Mouse (Mus musculus) hindbrain, embryonic 10.5 days (tissue): Measurements from ENCODE around the gene Hspa1a. TPM values are rescaled to one million over a fixed set of nuclear protein-coding genes. Genes with fewer than 3 reads are reported as not detected.
A peak's percentile ranks its signal among the peaks of the same experiment; 100 is the strongest.

Experiments used
- DNase-seq: peaks from one replicate; pipeline ENCODE4 v3.0.0-alpha.2; 2017; ENCODE audit warnings: low spot score
- H3K27ac ChIP-seq: fragments of 300-500 bp; sonication (generic); 2 replicates; pipeline ENCODE4 v1.5.1; 2016; ENCODE audit warnings: mild to moderate bottlenecking, moderate library complexity
- H3K27me3 ChIP-seq: fragments of 300-500 bp; sonication (generic); 2 replicates; pipeline ENCODE4 v1.6.1; 2016; ENCODE audit warnings: mild to moderate bottlenecking; ENCODE audit not compliant: poor library complexity, insufficient read depth, severe bottlenecking
- H3K36me3 ChIP-seq: fragments of 300-500 bp; sonication (generic); 2 replicates; pipeline ENCODE4 v1.6.1; 2016; ENCODE audit warnings: mild to moderate bottlenecking, moderate library complexity
- H3K4me1 ChIP-seq: fragments of 300-500 bp; sonication (generic); replicated peaks from 2 replicates; pipeline ENCODE4 v1.6.1; 2016; ENCODE audit warnings: mild to moderate bottlenecking
- H3K4me3 ChIP-seq: fragments of 300-500 bp; sonication (generic); 2 replicates; pipeline ENCODE4 v1.5.1; 2016; ENCODE audit warnings: mild to moderate bottlenecking, moderate library complexity
- H3K9me3 ChIP-seq: fragments of 300-500 bp; sonication (generic); 2 replicates; pipeline ENCODE4 v1.6.1; 2016; ENCODE audit warnings: mild to moderate bottlenecking, moderate library complexity
- WGBS: fragments of 180-500 bp; shearing (Covaris S2); methylation state at CpG from one replicate; pipeline ENCODE4 v1.1.7; 2016; 5-methylcytosine and 5-hydroxymethylcytosine counted together
- polyA plus RNA-seq: library from polyadenylated mRNA; unstranded; fragments of >200 nt; fragmentation: Nextera tagmentation; extraction: Ambion mirVana; gene quantifications from 2 replicates; pipeline ENCODE4 v1.2.1, GENCODE M21; 2016

Hspa1a gene
- polyA plus RNA-seq, 1 experiment from 2014 or later, result 1.7 TPM

DNA sequence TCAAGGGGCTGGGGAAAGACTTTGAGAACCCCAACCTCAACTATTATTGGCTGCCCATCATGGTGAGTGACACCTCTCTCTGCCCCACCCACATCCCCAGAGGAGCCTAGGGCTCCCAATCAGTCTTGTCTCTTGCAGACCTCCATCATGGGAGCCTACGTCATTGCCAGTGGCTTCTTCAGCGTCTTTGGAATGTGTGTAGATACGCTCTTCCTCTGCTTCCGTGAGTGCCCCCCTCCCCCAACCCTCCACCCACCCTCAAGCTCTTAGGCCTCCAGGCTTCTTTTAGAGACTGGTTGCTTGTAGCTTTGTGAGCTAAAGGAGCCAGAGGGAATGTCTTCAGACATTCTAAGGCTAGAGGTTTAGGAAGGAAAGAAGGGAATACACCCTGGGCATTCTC, 43.1 kb downstream of the Hspa1a start:
- Histone ChIP-seq H3K36me3 (no peaks in the 10 kb centered on the region), H3K9me3 (no peaks in the 10 kb centered on the region), H3K27ac (no peak overlapping the region), H3K27me3 (no peaks in the 10 kb centered on the region), H3K4me1 (peaks cover 16% of the 10 kb centered on the region), H3K4me3 (no peak overlapping the region)
- WGBS, result 78% methylated on average over 4 of the region's 4 CpGs
- no peak for DNase-seq

- no peaks in the 10 kb centered on the region for H3K9me3 ChIP-seq
- no peak overlapping the region for H3K4me3 ChIP-seq
- no peak overlapping the region for H3K27ac ChIP-seq
- DNase-seq, result no peak
- no peaks in the 10 kb centered on the region for H3K36me3 ChIP-seq
- H3K4me1 ChIP-seq, result peaks cover 14% of the 10 kb centered on the region
- WGBS, result 88% methylated on average over 18 of the region's 18 CpGs
- no peaks in the 10 kb centered on the region for H3K27me3 ChIP-seq
Observed at GRCm38 (mm10) chr17:34927306-34928019, 44.5 kb downstream of the Hspa1a start.

DNA sequence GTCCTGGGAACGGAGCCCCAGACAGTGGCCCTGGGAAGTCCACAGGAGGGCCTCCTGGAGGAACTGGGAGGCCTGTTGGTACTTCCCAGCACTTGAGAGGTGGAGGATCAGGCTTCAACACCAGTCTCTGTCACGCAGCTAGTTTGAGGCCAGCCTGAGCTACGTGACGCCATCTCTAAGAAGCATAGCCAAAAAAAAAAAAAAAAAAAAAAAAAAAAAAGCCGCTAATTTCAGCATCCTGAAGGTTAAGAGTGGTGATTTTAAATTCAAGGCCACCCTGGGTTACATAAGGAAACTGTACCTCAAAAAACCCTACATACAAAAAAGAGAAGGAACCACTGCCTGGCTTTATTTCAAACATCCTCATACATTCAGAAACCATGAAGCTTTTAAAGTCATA, 47.7 kb downstream of the Hspa1a start:
- no peak overlapping the region for H3K27ac ChIP-seq
- H3K9me3 ChIP-seq, result no peaks in the 10 kb centered on the region
- no peak for DNase-seq
- no peak overlapping the region for H3K4me3 ChIP-seq
- H3K36me3 ChIP-seq, result no peaks in the 10 kb centered on the region
- 73% methylated on average over 5 of the region's 5 CpGs for WGBS
- no peaks in the 10 kb centered on the region for H3K4me1 ChIP-seq
- no peaks in the 10 kb centered on the region for H3K27me3 ChIP-seq

DNA sequence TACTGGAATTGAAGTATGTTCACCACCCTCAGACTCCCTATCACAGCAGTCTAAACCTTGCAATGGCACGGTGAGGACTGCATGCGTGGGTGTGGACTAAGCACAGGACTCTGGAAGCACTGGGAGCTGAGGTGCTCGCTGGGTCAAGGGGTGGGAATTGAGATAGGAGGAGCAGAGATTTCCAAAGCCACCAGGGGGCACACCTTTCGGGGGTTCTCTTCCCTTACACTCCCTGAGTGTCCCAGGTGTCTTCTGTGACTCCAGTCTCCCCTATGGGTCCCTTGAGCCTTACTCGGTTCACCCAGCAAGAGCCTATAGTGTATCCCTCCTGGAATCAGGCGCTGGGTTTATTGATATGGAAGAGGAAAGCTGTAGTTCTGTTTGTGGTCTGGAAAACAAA, 49.0 kb downstream of the Hspa1a start:
- H3K27ac ChIP-seq, result no peak overlapping the region
- no peaks in the 10 kb centered on the region for H3K9me3 ChIP-seq
- H3K36me3 ChIP-seq, result no peaks in the 10 kb centered on the region
- H3K4me3 ChIP-seq, result peak overlapping the region; percentile 2; the same call in 1 of the 2 replicates
- DNase-seq, result no peak
- no peaks in the 10 kb centered on the region for H3K27me3 ChIP-seq
- 51% methylated on average over 6 of the region's 6 CpGs for WGBS
- H3K4me1 ChIP-seq, result no peaks in the 10 kb centered on the region

Other genes with a start within 250 kb of the Hspa1a start
- not detected in 2 replicates for gene C4b, start 228.3 kb downstream of the Hspa1a start, polyA plus RNA-seq
- gene Cyp21a1, start 167.6 kb downstream of the Hspa1a start, polyA plus RNA-seq, result not detected in 2 replicates
- gene Stk19, start 135.2 kb downstream of the Hspa1a start, polyA plus RNA-seq, result 29.0 and 34.4 TPM in 2 replicates
- gene Dxo, start 135.1 kb downstream of the Hspa1a start, polyA plus RNA-seq, result 83.2 and 83.7 TPM in 2 replicates
- gene Skiv2l, start 121.9 kb downstream of the Hspa1a start, polyA plus RNA-seq, result 58.2 and 65.1 TPM in 2 replicates
- gene Nelfe, start 121.8 kb downstream of the Hspa1a start, polyA plus RNA-seq, result 137 and 139 TPM in 2 replicates
- gene Cfb, start 109.6 kb downstream of the Hspa1a start, polyA plus RNA-seq, result 1.9 TPM in 2 replicates
- 5.2 and 5.6 TPM in 2 replicates for gene Zbtb12, start 92.7 kb downstream of the Hspa1a start, polyA plus RNA-seq
- 0.14 TPM in 1 of 2 replicates, not detected in the other for gene Gm20547, start 90.1 kb downstream of the Hspa1a start, polyA plus RNA-seq
- 0.58 and 1.0 TPM in 2 replicates for gene C2, start 73.9 kb downstream of the Hspa1a start, polyA plus RNA-seq
- gene Ehmt2, start 73.7 kb downstream of the Hspa1a start, polyA plus RNA-seq, result 98.2 and 100 TPM in 2 replicates
- 0.41 TPM in 1 of 2 replicates, not detected in the other for gene Slc44a4, start 57.7 kb downstream of the Hspa1a start, polyA plus RNA-seq
- 16.2 and 20.7 TPM in 2 replicates for gene Neu1, start 40.9 kb downstream of the Hspa1a start, polyA plus RNA-seq
- gene Hspa1b, start 12.9 kb downstream of the Hspa1a start, polyA plus RNA-seq, result 0.09 and 0.20 TPM in 2 replicates
- gene Gm20481, start 2.2 kb downstream of the Hspa1a start, polyA plus RNA-seq, result 0.42 TPM in 1 of 2 replicates, not detected in the other
- 0.76 and 0.78 TPM in 2 replicates for gene Hspa1l, start 547 bp upstream of the Hspa1a start, polyA plus RNA-seq
- 278 and 314 TPM in 2 replicates for gene Lsm2, start 9.7 kb upstream of the Hspa1a start, polyA plus RNA-seq
- 176 and 199 TPM in 2 replicates for gene Vars, start 28.8 kb upstream of the Hspa1a start, polyA plus RNA-seq
- gene Vwa7, start 44.4 kb upstream of the Hspa1a start, polyA plus RNA-seq, result 0.10 and 0.24 TPM in 2 replicates
- gene Sapcd1, start 55.9 kb upstream of the Hspa1a start, polyA plus RNA-seq, result 5.2 and 5.6 TPM in 2 replicates
- gene Msh5, start 74.6 kb upstream of the Hspa1a start, polyA plus RNA-seq, result 3.9 and 6.4 TPM in 2 replicates
- gene Clic1, start 77.8 kb upstream of the Hspa1a start, polyA plus RNA-seq, result 232 and 239 TPM in 2 replicates
- 536 and 664 TPM in 2 replicates for gene Ddah2, start 86.9 kb upstream of the Hspa1a start, polyA plus RNA-seq
- gene Ly6g6c, start 93.2 kb upstream of the Hspa1a start, polyA plus RNA-seq, result 0.20 and 0.27 TPM in 2 replicates
- 0.76 and 1.1 TPM in 2 replicates for gene Mpig6b, start 94.0 kb upstream of the Hspa1a start, polyA plus RNA-seq
- gene Ly6g6e, start 104.7 kb upstream of the Hspa1a start, polyA plus RNA-seq, result 0.76 and 0.97 TPM in 2 replicates
- gene Ly6g6d, start 105.9 kb upstream of the Hspa1a start, polyA plus RNA-seq, result 2.1 and 2.4 TPM in 2 replicates
- 0.67 and 0.80 TPM in 2 replicates for gene Ly6g6f, start 113.5 kb upstream of the Hspa1a start, polyA plus RNA-seq
- 58.2 and 67.1 TPM in 2 replicates for gene Abhd16a, start 117.1 kb upstream of the Hspa1a start, polyA plus RNA-seq
- not detected in 2 replicates for gene Ly6g5c, start 136.1 kb upstream of the Hspa1a start, polyA plus RNA-seq
- 0.90 and 1.7 TPM in 2 replicates for gene Ly6g5b, start 143.3 kb upstream of the Hspa1a start, polyA plus RNA-seq
- 33.1 and 33.5 TPM in 2 replicates for gene Gpank1, start 149.3 kb upstream of the Hspa1a start, polyA plus RNA-seq
- 303 and 328 TPM in 2 replicates for gene Csnk2b, start 149.9 kb upstream of the Hspa1a start, polyA plus RNA-seq
- 10.0 and 10.2 TPM in 2 replicates for gene D17H6S53E, start 154.2 kb upstream of the Hspa1a start, polyA plus RNA-seq
- gene Apom, start 159.9 kb upstream of the Hspa1a start, polyA plus RNA-seq, result 0.16 and 0.49 TPM in 2 replicates
- 70.3 and 77.6 TPM in 2 replicates for gene Bag6, start 163.0 kb upstream of the Hspa1a start, polyA plus RNA-seq
- gene Prrc2a, start 192.7 kb upstream of the Hspa1a start, polyA plus RNA-seq, result 193 and 221 TPM in 2 replicates
- gene Aif1, start 203.9 kb upstream of the Hspa1a start, polyA plus RNA-seq, result 4.2 and 6.5 TPM in 2 replicates
- 4.8 and 11.9 TPM in 2 replicates for gene Lst1, start 216.3 kb upstream of the Hspa1a start, polyA plus RNA-seq
- gene Ltb, start 222.3 kb upstream of the Hspa1a start, polyA plus RNA-seq, result 0.17 and 0.19 TPM in 2 replicates
- not detected in 2 replicates for gene Tnf, start 229.9 kb upstream of the Hspa1a start, polyA plus RNA-seq
- not detected in 2 replicates for gene Lta, start 233.2 kb upstream of the Hspa1a start, polyA plus RNA-seq
- gene Gm16181, start 248.7 kb upstream of the Hspa1a start, polyA plus RNA-seq, result 0.42 and 0.46 TPM in 2 replicates